Mouse (Mus musculus) testis, adult 2 months (tissue): ENCODE data around the gene Ppp1r8.
"Not testable (repeated sequence)": the region's sequence is repeated elsewhere in the genome, so short reads cannot be mapped to it uniquely, and the experiment has no call there.

ENCODE experiments used
- CTCF ChIP-seq: fragments of 200-500 bp; IDR thresholded peaks from 2 replicates; pipeline ENCODE4 v1.5.1; 2012; ENCODE audit warnings: low read depth, mild to moderate bottlenecking, inconsistent platforms, low read length, moderate library complexity; ENCODE audit not compliant: control insufficient read depth, insufficient read depth, insufficient replicate concordance
- POLR2A ChIP-seq: fragments of 200-500 bp; IDR thresholded peaks from 2 replicates; pipeline ENCODE4 v1.6.1; 2012; ENCODE audit warnings: low read depth, mild to moderate bottlenecking, inconsistent platforms, low read length, moderate library complexity; ENCODE audit not compliant: control insufficient read depth

GRCm38 (mm10) chr4:132798666-132799065 lies 44.3 kb downstream of the Ppp1r8 start:
- not testable (repeated sequence) for TF ChIP-seq CTCF, POLR2A
